Mouse (Mus musculus) intestine, embryonic 15.5 days (tissue): Measurements from ENCODE around the gene Sdk1. TPM values are rescaled to one million over a fixed set of nuclear protein-coding genes. Genes with fewer than 3 reads are reported as not detected.

Source experiments
- ATAC-seq: fragments of 200-750 bp; cut with Nextera tagmentation; 2 replicates; pipeline ENCODE4 v1.8.0; 2017; ENCODE audit warnings: moderate TSS enrichment, moderate library complexity
- H3K27ac ChIP-seq: fragments of 300-500 bp; sonication (generic); 2 replicates; pipeline ENCODE4 v1.5.1; 2015; ENCODE audit warnings: mild to moderate bottlenecking, inconsistent platforms
- H3K27me3 ChIP-seq: fragments of 300-500 bp; sonication (generic); replicated peaks from 2 replicates; pipeline ENCODE4 v1.6.1; 2015; ENCODE audit warnings: inconsistent platforms
- H3K36me3 ChIP-seq: fragments of 300-500 bp; sonication (generic); 2 replicates; pipeline ENCODE4 v1.6.1; 2015; ENCODE audit warnings: inconsistent platforms
- H3K4me1 ChIP-seq: fragments of 300-500 bp; sonication (generic); replicated peaks from 2 replicates; pipeline ENCODE4 v1.6.1; 2015; ENCODE audit warnings: inconsistent platforms
- H3K4me2 ChIP-seq: fragments of 300-500 bp; sonication (generic); replicated peaks from 2 replicates; pipeline ENCODE4 v1.6.1; 2015; ENCODE audit warnings: mild to moderate bottlenecking, inconsistent platforms
- H3K4me3 ChIP-seq: fragments of 300-500 bp; sonication (generic); replicated peaks from 2 replicates; pipeline ENCODE4 v1.5.1; 2015; ENCODE audit warnings: inconsistent platforms
- H3K9ac ChIP-seq: fragments of 300-500 bp; sonication (generic); 2 replicates; pipeline ENCODE4 v1.6.1; 2015; ENCODE audit warnings: inconsistent platforms
- H3K9me3 ChIP-seq: fragments of 300-500 bp; sonication (generic); 2 replicates; pipeline ENCODE4 v1.6.1; 2016; ENCODE audit warnings: inconsistent platforms
- WGBS: fragments of 180-500 bp; shearing (Covaris S2); methylation state at CpG from one replicate; pipeline ENCODE4 v1.1.7; 2015; 5-methylcytosine and 5-hydroxymethylcytosine counted together
- polyA plus RNA-seq: library from polyadenylated mRNA; unstranded; fragments of >200 nt; fragmentation: Nextera tagmentation; extraction: Ambion mirVana; gene quantifications from 2 replicates; pipeline ENCODE4 v1.2.1, GENCODE M21; 2015

Sdk1 gene
- polyA plus RNA-seq, 1 experiment from 2014 or later = 2.5 TPM

GRCm38 (mm10) chr5:142001131-142001530 is 759.8 kb downstream of the Sdk1 start:
- no peak overlapping the region for H3K4me3 ChIP-seq
- no peak overlapping the region for H3K4me2 ChIP-seq
- H3K4me1 ChIP-seq = no peaks in the 10 kb centered on the region
- H3K9me3 ChIP-seq = no peaks in the 10 kb centered on the region
- no peak for ATAC-seq
- whole genome bisulfite sequencing = 41% methylated on average over 6 of the region's 6 CpGs
- no peak overlapping the region for H3K27ac ChIP-seq
- H3K27me3 ChIP-seq = no peaks in the 10 kb centered on the region
- H3K9ac ChIP-seq = no peak overlapping the region
- no peaks in the 10 kb centered on the region for H3K36me3 ChIP-seq

GRCm38 (mm10) chr5:142001973-142002372 is 760.7 kb downstream of the Sdk1 start:
- Histone ChIP-seq H3K4me1 (no peaks in the 10 kb centered on the region), H3K9ac (no peak overlapping the region), H3K27ac (no peak overlapping the region), H3K36me3 (no peaks in the 10 kb centered on the region), H3K27me3 (no peaks in the 10 kb centered on the region), H3K9me3 (no peaks in the 10 kb centered on the region), H3K4me3 (no peak overlapping the region), H3K4me2 (no peak overlapping the region)
- peak; percentile 39; the same call in 1 of the 2 replicates for ATAC-seq
- 51% methylated on average over 3 of the region's 3 CpGs for WGBS

GRCm38 (mm10) chr5:142010189-142010588 is 768.9 kb downstream of the Sdk1 start:
- no peak for ATAC-seq
- Histone ChIP-seq H3K36me3 (no peaks in the 10 kb centered on the region), H3K27me3 (no peaks in the 10 kb centered on the region), H3K9me3 (no peaks in the 10 kb centered on the region), H3K4me1 (no peaks in the 10 kb centered on the region; the same call in 1 of the 2 replicates), H3K4me3 (no peak overlapping the region), H3K4me2 (no peak overlapping the region), H3K9ac (no peak overlapping the region), H3K27ac (no peak overlapping the region)
- WGBS = 33% methylated on average over 3 of the region's 3 CpGs

- H3K27ac ChIP-seq = no peak overlapping the region
- no peak overlapping the region for H3K4me2 ChIP-seq
- no peaks in the 10 kb centered on the region for H3K27me3 ChIP-seq
- H3K36me3 ChIP-seq = no peaks in the 10 kb centered on the region
- H3K4me3 ChIP-seq = no peak overlapping the region
- no peak for ATAC-seq
- H3K4me1 ChIP-seq = no peaks in the 10 kb centered on the region
- no peaks in the 10 kb centered on the region for H3K9me3 ChIP-seq
- WGBS = 90% methylated on average over 7 of the region's 7 CpGs
- no peak overlapping the region for H3K9ac ChIP-seq
Measured at GRCm38 (mm10) chr5:142017001-142017400, 775.7 kb downstream of the Sdk1 start.

GRCm38 (mm10) chr5:142022877-142023580 is 781.7 kb downstream of the Sdk1 start:
- Histone ChIP-seq H3K4me2 (no peak overlapping the region), H3K4me1 (no peaks in the 10 kb centered on the region), H3K9ac (no peak overlapping the region), H3K27me3 (no peaks in the 10 kb centered on the region), H3K36me3 (no peaks in the 10 kb centered on the region), H3K4me3 (no peak overlapping the region), H3K27ac (no peak overlapping the region), H3K9me3 (no peaks in the 10 kb centered on the region)
- 61% methylated on average over 4 of the region's 4 CpGs for whole genome bisulfite sequencing
- ATAC-seq = no peak

- Histone ChIP-seq H3K9me3 (no peaks in the 10 kb centered on the region), H3K36me3 (no peaks in the 10 kb centered on the region), H3K9ac (no peak overlapping the region), H3K4me2 (no peak overlapping the region), H3K27me3 (no peaks in the 10 kb centered on the region), H3K4me3 (no peak overlapping the region), H3K4me1 (no peaks in the 10 kb centered on the region), H3K27ac (no peak overlapping the region)
- ATAC-seq = peak; percentile 34; the same call in 1 of the 2 replicates
- WGBS = 47% methylated on average over 12 of the region's 12 CpGs
Measured at GRCm38 (mm10) chr5:142024448-142024847, 783.2 kb downstream of the Sdk1 start.

GRCm38 (mm10) chr5:142036536-142036935 is 795.2 kb downstream of the Sdk1 start:
- no peak for ATAC-seq
- no peak overlapping the region for H3K4me2 ChIP-seq
- no peaks in the 10 kb centered on the region for H3K27me3 ChIP-seq
- no peaks in the 10 kb centered on the region for H3K9me3 ChIP-seq
- H3K4me3 ChIP-seq = no peak overlapping the region
- no peaks in the 10 kb centered on the region for H3K36me3 ChIP-seq
- H3K9ac ChIP-seq = no peak overlapping the region
- H3K4me1 ChIP-seq = no peaks in the 10 kb centered on the region
- no peak overlapping the region for H3K27ac ChIP-seq
- 78% methylated on average over 9 of the region's 9 CpGs for WGBS

- Histone ChIP-seq H3K9me3 (no peaks in the 10 kb centered on the region), H3K4me1 (no peaks in the 10 kb centered on the region), H3K27ac (no peak overlapping the region), H3K4me2 (no peak overlapping the region), H3K9ac (no peak overlapping the region), H3K4me3 (no peak overlapping the region), H3K36me3 (no peaks in the 10 kb centered on the region), H3K27me3 (no peaks in the 10 kb centered on the region)
- ATAC-seq = no peak
- 91% methylated on average over 6 of the region's 6 CpGs for WGBS
Measured at GRCm38 (mm10) chr5:142039236-142039635, 797.9 kb downstream of the Sdk1 start.

GRCm38 (mm10) chr5:142039891-142040530 is 798.7 kb downstream of the Sdk1 start:
- Histone ChIP-seq H3K9ac (no peak overlapping the region), H3K9me3 (no peaks in the 10 kb centered on the region), H3K27me3 (no peaks in the 10 kb centered on the region), H3K36me3 (no peaks in the 10 kb centered on the region), H3K27ac (no peak overlapping the region), H3K4me2 (no peak overlapping the region), H3K4me1 (no peaks in the 10 kb centered on the region), H3K4me3 (no peak overlapping the region)
- WGBS = 76% methylated on average over 4 of the region's 4 CpGs
- ATAC-seq = no peak

- Histone ChIP-seq H3K36me3 (0 out of 2 replicates have a peak, but pooled peaks cover 4% of the 10 kb centered on the region), H3K9me3 (no peaks in the 10 kb centered on the region), H3K4me2 (no peak overlapping the region), H3K4me1 (no peaks in the 10 kb centered on the region), H3K27ac (no peak overlapping the region), H3K9ac (no peak overlapping the region), H3K27me3 (no peaks in the 10 kb centered on the region), H3K4me3 (no peak overlapping the region)
- no peak for ATAC-seq
- WGBS = 33% methylated on average over 8 of the region's 8 CpGs
Measured at GRCm38 (mm10) chr5:142041226-142041802, 800.0 kb downstream of the Sdk1 start.

GRCm38 (mm10) chr5:142061781-142062180 is 820.5 kb downstream of the Sdk1 start:
- Histone ChIP-seq H3K4me3 (no peak overlapping the region), H3K4me2 (no peak overlapping the region), H3K27ac (no peak overlapping the region), H3K27me3 (no peaks in the 10 kb centered on the region), H3K9me3 (no peaks in the 10 kb centered on the region), H3K9ac (no peak overlapping the region), H3K4me1 (no peaks in the 10 kb centered on the region), H3K36me3 (no peaks in the 10 kb centered on the region)
- 81% methylated on average over 4 of the region's 4 CpGs for WGBS
- ATAC-seq = no peak

- Histone ChIP-seq H3K9me3 (no peaks in the 10 kb centered on the region), H3K36me3 (no peaks in the 10 kb centered on the region), H3K27me3 (no peaks in the 10 kb centered on the region), H3K4me3 (no peak overlapping the region), H3K9ac (no peak overlapping the region), H3K27ac (no peak overlapping the region), H3K4me2 (no peak overlapping the region), H3K4me1 (no peaks in the 10 kb centered on the region; the same call in 1 of the 2 replicates)
- WGBS = 93% methylated on average over 3 of the region's 3 CpGs
- no peak for ATAC-seq
Measured at GRCm38 (mm10) chr5:142071322-142071721, 830.0 kb downstream of the Sdk1 start.
